Mouse (Mus musculus): ENCODE measurements around the gene Zmynd10.

- TF ChIP-seq CTCF (IDR thresholded peaks at IDR 0.05) (no peak), EP300 (IDR thresholded peaks at IDR 0.05; ENCODE audit: insufficient read depth, low read depth, low read length) (no peak), POLR2A (IDR thresholded peaks at IDR 0.05; ENCODE audit: insufficient read depth, low read depth, low read length) (no peak)
These were observed 24.7 kb upstream of the Zmynd10 start for GRCm38 (mm10) chr9:107522400-107522711.

All from heart, adult 2 months (tissue).